Mouse (Mus musculus): ENCODE results near the gene Nanp.

Gene Nanp

DNA sequence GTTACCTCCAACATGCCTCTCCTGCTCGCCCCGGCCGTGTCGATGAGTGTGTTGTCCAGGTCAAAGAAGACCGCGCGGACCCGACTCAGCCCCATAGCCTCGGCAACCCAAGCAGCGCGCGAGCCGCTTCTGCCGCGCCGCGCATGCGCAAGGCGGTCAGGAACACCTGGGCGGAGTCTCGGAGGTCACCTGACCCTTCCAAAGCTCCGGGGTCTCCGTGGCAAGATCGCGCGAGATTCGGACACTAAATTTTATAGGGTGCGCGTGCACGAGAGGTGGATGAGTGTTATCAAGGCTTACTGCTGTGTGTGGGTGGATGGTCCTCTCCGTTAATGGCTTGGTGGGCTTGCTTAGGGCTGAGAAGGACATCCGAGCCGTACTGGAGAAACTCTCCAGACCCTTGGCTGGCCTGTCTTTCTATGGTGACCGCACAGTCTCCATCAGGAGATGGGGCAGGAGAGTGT is at the start of gene Nanp, which contains the start of gene Ninl:
Gene Nanp, minus strand, starts transcription at position 167 of the 464 bp plus-strand sequence.
Gene Ninl, minus strand, starts transcription at position 151 of the 464 bp plus-strand sequence.
- DNase-seq (ENCODE audit: low spot score in 2 of 2) = peak; percentile 91 to 92

DNA sequence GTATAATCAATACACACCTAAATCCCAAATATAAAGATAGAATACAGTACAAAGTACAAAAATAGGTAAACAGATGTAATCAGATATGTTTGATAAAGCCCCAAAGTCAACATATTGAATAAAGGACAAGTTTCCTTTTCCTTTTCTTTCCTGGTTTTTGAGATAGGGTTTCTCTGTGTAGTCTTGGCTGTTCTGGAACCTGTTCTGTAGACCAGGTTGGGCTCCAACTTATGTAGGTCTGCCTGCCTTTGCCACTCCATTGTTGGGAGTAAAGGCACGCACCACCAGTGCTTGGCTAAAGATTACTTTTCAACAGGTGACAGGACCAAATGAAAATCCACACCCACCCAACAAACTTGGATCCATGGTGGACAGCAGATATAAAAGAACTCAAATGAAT is 17.4 kb upstream of the Nanp start:
- no peak for DNase-seq (ENCODE audit: low spot score in 2 of 2)

DNA sequence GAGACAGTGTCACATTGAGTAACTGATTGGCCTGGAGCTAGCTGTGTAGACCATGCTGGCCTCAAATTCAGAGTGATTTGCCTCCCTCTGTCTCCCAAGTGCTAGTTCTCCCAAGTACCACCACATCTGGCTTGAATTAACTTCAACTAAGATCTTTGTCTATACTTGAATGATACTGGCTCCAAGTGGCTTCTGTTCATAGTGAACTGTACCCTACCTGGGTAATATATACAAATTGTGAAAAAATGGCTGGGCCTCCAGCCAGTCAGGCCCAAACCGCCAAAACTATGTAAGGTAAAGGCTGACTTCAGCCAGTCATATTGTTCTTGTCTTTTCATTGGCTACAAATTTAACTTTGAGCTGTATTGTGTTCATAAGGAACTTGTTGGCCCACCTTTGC is 1.2 kb upstream of the Nanp start:
- DNase-seq (ENCODE audit: low spot score in 2 of 2) = no peak

DNA sequence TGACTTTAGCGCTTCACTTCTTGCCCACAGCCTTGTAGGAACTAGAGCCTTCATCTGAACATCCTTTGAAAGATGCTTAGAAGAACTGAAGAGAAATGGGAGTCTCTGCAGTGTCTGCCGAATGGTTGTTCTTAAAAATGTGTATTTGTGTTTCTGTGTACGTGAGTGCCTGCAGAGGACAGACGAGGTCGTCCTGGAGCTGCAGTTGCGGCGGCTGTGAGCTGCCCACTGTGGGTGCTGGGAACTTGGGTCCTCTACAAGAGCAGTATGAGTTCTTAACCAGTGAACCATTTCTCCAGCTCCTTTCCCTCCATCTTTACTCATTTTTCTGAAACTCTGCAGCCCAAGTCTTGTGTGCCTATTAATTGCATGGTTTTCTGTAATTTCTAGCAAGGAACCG is 528 bp upstream of the Nanp start:
- no peak for DNase-seq (ENCODE audit: low spot score in 2 of 2)

DNA sequence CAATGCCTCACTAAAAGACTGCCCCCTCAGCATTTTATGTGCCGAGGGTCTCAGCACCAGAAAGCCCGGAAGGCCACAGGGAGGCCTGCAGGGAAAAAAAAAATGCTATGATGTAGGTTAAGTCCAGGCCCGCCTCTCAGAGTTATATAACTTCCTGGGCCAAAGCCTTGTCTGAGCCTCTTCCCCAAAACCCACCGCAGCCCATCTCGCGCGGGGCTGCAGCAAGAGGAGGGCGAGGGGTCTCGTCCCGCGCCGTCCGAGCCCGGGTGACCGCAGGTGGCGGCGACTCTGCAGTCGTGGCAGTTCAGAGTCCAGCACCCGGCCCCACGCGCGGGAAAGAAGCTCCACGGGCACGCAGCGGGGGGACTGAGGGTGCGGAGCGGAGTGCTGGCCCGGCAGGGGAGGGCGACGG is 381 bp downstream of the Nanp start:
- no peak for DNase-seq (ENCODE audit: low spot score in 2 of 2)

DNA sequence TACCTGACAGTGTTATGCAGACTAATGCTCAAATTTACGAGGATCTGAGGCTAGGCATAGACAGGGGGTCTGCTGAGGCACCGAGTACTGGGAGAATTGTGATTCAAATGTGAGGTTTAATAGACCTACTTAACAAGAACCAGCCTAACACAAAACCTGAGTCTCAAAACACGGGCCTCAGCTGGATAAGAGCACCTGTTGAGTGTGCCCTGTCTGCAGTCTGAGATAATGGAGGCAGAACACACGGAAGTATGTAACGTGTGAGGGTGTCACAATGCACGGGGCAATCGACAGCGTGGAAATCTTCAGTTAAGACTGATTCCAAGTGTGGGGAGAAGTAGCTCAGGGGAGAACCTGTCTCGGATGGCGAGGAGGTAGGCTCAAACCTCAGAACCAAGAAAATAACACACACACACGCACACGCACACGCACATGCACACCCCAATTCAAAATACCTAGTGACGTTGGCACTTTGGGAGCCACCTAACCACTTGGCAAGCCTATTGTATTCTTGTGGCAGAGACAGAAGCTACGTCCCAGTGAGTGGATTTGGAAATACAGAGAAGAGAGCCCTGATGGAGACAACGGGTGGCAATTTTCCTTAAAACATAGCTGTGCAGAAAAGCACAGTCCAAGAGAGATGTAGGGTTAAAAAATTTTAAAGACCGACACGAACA is 1.2 kb downstream of the Nanp start:
- DNase-seq (ENCODE audit: low spot score in 2 of 2) = peak in 1 of 2 experiments; percentile 9

DNA sequence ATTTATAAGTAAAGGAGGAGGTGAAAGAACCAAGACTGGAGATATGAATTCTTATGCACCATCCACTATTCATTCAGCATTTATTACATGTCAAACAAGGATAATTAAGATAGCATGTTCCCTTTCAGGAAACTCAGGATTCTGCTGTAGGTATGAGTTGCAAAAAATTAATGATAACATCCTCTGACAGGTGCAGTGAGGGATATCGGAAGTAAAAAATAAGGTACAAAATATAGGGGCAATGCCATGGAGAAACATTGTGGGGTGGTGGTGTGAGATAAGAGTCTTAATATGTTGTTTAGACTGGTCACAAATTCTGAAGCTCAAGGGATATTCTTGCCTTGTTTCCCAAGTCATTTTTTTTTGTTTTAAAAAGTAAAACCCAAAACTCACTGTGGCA is 1.9 kb downstream of the Nanp start:
- DNase-seq (ENCODE audit: low spot score in 2 of 2) = no peak

DNA sequence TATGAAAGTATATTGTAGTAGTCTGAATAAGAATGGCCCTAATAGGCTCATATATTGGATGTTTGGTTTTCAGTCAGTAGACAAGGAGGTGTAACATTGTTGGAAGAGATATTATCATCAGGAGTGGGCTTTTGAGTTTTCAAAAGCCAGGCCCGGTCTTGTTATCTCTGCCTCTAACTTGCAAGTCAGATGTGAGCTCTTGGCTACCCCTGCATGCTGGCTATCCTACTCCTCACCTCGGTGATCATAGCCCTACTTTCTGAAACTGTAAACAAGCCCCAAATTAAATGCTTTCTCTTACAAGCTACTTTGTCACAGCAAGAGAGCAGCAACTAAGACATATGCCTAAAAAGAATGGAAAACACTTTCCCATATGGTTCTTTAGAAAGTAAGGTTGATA is 2.5 kb downstream of the Nanp start:
- DNase-seq (ENCODE audit: low spot score in 2 of 2) = no peak

DNA sequence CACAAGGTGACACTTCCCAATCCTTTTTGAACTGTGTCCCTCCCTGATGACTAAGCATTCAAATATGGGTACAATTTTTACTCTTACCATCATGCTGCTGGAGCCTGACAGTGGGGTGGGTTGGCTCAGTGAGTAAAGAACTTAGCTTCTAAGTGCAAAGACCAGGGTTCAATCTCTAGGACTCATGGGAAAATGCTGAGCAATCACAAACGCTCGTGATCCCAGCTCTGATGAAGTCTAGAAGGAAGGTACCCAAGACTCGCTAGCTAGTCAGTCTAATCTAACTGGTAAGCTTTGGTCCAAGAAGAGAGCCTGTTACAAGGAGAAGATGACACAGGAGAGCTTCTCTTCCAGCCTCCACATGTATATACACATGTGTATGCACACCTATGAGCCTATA is 4.8 kb downstream of the Nanp start:
- DNase-seq (ENCODE audit: low spot score in 2 of 2) = no peak

DNA sequence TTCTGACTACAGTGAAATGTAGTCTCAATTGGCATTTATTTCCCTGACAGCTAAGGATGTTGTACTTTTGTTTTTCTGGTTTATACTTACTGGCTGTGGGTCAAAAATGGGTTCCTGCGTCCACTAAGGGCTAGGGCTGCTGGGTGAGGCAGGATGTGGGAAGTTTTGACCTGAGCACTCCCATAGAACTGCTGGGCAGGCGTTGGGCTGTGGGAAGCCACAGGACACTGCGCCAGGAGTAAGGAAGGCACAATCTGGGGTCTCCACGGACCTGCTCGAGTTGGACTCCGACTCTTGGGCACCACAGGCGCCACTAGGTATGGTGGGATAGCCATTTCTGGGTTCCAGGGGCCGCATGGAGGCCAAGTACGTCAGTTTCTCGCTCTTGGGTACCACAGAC is 18.0 kb downstream of the Nanp start:
- DNase-seq (ENCODE audit: low spot score in 2 of 2) = no peak

DNA sequence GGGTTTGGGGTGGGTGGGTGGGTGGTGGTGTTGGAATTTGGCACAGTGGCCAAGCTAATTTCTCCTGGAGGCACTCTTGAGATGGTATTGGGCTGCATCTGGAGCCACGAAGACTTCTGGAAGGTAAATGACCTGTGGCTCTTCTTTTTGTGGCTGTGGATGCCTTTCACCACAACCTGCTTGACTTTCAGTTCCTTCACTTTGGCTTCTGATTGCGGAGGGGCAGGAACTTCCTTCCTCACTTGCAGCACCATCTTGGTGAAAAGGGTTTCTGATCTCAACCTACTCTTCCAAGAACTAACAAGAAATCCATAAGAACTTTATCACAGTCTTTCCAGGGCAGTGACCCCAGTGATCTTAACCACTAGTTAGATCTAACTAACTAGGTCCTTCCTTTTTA is 23.9 kb downstream of the Nanp start:
- no peak for DNase-seq (ENCODE audit: low spot score in 2 of 2)

DNA sequence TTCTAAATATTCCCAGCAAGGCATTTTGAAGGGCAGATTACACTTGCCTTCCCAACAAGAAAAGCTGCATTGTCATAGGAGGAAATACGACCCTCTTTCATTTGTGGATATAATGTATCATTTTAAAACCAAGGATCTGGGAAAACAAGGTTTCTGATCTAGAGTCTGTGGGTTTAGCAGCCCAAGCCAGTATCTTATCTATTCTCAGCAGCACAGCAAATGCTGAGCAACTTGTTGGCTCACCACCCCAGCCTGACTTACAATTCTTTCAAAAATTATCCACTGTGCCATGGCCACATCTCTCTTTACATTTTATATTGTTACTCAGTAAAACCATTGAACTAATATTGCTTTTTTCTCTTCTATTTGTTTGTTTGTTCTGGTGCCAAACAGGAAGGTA is 27.9 kb downstream of the Nanp start:
- DNase-seq (ENCODE audit: low spot score in 2 of 2) = no peak

DNA sequence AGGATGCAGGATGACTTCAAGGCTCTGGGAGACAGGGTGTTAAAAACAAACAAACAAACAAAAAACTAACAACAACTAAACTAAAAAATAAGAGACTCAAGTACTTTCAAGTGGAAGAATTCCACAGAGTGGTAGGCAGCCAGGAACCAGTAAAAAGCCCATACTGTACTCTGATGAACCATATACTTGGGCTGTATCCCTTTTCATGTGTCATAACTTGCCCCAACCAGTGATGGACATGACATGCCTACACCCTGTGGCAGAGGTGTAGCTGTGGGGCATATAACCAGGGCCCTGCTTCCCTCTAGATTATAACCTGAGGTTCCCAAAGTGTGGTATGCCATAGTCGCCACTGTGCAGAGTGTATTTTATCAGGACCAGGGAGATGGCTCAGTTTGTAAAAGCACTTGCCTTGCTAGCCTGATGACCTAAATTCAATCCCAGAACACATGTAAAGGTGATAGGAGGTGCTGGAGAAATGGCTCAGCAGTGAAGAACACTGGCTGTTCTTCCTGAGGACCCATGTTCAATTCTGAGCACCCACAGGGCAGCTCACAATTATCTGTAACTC is 29.6 kb downstream of the Nanp start:
- DNase-seq (ENCODE audit: low spot score in 2 of 2) = no peak

DNA sequence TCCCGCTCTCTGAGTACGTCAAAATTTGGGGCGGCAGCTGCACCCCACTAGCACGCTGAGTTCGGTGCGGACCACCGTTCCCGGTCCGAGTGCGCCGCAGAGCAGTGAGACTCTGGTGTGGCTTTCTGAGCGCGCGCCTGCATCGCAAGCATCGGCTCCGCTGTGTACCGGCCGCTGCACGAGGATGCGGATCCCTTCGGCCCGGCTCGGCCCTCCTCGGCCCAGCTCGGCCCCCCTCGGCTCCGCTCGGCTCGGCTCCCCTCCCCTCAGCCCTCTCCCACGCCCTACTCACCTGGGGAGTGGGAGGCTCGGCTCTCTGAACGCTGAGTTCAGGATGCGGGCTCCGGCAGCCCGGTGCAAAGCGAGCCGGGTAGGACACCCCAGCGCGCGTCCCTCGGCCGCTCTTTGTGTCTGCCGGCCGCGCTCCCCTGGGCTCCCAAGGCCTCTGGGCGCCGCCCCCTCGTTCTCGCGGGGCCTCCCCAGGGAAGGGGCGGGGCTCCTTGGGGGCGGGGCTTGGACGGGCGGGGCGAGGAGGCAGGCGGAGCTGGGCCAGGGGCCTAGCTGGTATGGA is 30.2 kb downstream of the Nanp start:
- peak; percentile 58 to 71 for DNase-seq (ENCODE audit: low spot score in 2 of 2)

DNA sequence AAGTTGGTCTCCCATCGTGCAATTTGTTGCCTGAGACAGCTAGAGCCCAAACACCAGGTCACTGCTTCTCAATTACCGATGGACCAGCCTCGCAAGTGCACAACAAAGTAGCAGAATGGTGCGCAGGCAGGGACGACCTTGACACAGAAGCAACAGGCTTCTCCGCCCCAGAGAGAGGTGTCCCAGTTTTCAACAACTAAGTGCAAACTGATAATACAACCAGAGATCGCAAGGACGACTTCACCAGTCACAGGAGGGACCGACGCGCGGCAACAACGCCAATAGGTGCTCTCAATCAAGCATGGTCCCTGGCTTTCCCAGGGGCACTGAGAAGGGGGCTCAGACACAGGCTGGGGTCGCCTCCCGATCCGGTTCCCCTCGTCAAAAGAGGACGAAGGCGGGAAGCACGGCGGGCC is 30.7 kb downstream of the Nanp start:
- no peak for DNase-seq (ENCODE audit: low spot score in 2 of 2)

DNA sequence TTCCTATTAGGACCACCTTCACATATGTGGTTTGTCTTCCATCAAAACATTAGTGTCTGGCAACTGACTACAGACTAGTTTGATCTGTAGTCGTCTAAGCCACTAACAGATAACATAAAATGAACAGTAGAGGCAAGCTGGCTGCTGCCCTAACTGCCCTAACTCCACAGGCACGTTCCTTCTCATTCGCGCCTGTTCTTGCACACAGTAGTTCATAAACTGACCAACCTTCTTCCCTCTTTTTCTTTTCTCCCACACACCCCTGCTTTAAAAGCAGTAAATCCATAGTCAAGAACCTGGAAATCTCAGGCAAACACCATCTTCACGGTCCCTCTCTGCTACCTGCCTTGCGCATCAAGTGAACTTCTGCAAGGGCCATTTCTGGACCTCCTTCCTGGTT is 31.2 kb downstream of the Nanp start:
- no peak for DNase-seq (ENCODE audit: low spot score in 2 of 2)

DNA sequence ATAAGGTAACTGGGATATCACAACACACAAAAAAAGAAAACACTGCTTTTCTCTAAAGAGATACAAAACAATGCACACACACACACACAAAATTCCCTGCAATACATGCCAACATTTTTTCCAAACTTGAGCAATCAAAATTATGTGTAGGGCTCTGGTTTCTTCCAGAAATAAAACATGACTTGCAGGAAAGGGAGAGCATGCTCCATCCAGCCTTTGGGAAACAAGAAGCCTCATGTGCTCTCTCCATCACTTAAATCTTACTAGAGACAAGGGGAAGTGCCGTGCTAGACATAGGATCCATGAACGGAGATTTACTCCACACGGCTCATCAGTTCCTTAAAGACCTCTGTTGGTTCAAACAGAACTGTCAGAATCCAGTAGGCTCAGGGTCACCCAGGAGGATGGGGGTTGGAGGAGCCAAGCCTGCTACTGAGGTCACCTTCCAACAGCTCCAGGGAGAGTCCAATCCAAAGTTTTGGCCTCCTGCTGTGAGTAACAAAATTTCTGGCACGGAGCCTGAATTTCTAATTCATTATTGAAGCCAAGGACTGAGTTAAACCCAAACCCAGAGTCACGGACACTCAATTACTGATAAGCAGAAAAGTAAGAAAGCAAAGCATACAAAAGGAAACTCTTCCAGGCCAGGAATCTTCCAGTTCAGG is 32.8 kb downstream of the Nanp start:
- DNase-seq (ENCODE audit: low spot score in 2 of 2) = no peak

DNA sequence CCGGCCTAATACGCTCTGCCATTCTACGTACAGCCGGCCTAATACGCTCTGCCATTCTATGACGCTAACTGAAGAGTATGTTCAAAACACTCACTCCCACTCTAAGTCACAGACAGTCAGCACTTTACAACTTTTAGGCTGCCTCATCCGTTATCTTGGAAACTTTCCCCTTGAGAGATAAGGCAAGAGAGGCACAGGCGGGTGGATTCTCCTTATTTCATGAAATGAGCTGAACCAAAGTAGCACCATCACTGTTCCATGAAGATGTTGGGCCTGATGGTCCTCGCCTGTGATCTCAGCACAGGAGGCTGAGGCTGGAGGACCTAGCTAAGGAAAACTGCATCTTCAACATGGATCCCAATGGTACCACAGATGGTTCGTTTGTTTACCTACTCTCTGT is 34.8 kb downstream of the Nanp start:
- DNase-seq (ENCODE audit: low spot score in 2 of 2) = no peak

DNA sequence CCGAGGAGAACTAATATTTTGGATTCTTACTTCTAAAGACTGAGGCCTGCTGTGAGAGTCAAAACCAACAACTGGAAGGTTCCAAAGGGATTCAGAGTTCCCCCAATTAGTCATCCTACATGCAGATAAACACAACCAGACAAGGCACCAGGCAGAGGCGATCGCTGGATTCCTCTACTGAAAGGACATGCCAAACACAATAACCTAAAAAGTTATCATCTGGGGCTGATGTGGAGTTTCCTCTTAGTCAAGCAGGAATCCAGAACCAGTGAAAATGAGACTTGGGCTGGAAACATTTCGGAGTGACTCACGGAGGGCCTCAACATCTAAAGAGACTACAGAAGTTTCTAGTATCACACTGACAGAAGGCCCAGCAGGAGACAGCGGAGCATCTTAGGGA is 35.4 kb downstream of the Nanp start:
- no peak for DNase-seq (ENCODE audit: low spot score in 2 of 2)

DNA sequence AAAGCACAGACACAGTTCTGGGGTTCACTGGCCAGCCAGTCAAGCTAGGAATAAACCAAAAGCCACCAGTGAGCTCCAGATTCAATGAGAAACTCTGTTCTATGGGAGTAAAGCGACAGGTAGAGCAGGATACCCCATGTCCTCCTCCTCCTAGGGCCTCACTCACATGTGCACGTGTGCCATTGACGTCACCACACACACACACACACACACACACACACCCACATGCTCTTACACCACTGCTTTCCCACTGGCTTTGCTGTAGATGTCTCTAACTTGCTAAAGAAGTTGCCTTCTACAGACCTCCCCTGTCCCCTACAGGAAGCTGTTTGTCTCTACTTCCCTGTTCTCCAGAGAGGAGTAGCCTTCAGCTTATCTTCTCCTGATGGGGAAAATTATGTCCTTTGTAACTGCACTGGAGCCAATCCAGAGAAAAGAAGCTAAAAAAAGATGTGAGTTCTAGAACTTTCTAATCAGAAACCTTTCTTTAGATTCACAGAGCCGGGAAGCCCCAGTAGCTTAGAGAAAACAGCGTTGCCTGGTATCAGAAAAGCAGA is 37.5 kb downstream of the Nanp start:
- no peak for DNase-seq (ENCODE audit: low spot score in 2 of 2)

DNA sequence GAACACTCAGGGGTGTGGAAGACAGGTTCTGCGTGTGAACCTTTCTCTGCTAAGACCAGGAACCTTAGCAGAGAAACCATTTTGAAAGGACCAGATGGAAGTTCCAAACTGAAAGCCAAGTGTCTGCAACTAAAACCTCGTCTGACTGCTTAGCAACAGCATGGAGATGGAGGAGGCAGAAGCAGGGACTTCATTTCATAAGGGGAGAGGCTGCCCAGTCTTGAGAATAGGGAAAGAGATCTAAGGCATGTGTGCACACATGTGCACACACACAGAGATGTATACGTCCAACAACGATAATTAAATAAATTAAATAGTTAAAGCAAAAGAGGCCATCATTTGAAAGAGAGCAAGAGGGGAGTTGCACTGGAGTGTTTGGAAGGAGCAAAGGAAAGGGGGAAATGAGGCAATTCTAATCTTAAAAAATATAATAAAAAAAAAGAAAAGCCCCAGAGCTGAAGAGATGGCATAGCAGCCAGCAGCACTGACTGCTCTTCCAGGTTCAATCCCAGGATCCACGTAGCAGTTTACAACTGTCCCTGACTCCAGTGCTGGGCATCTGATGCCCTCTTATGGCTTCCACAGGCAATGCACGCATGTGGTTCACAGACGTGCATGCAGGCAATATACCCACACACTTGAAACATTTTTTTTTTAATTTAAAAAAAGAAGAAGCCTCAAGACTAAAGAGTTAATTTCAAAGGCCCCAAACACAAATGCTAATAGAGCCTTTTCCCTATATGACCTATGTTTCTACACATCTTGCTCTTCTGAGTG is 38.6 kb downstream of the Nanp start:
- DNase-seq (ENCODE audit: low spot score in 2 of 2) = peak; percentile 70 to 72

DNA sequence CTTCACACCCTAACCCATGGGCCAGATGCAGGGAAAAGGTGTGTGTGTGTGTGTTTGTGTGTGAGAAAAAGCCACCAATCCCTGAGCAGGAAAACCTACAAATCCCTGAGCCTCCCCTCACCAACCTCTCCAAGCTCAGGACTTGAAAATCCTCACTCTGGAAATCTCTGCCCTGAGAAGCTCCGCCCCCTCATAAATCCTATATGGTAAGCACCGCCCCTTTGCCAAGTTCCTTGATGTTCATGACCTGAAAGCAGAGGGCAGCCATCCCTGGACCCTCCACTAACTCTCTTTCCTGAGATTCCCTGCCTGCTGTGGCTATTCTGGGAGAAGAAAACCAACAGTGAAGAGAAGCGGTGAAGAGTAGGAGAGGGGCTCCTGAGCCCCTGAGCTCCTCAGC is 40.2 kb downstream of the Nanp start:
- no peak for DNase-seq (ENCODE audit: low spot score in 2 of 2)
